Mouse (Mus musculus): ENCODE data around the gene Slamf7. TPM values are rescaled to one million over a fixed set of nuclear protein-coding genes. Genes with fewer than 3 reads are reported as not detected.

Slamf7 gene
- polyA plus RNA-seq, 1 experiment from 2014 or later = 0.29 TPM

DNA sequence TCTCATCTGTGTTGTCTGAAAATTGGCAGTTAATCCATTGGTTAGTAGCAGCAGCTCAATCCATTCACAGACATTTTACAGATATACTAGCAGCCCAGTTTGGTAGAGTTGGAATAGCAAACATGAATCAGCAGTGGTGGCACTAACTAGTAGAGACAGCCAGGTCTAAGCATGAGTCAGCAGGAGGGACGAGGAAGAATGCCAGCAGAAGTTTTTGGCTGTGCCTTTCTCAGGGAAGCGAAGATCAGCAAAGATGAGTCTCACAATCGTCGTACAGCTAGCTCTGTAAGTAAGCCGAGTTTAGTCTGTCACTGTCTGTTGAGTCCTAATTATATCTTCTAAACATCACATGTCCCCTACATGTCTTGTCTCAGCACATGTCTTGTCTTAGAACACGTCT lies 13.5 kb upstream of the Slamf7 start:
- no peak for ATAC-seq (ENCODE audit: borderline replicate concordance, extremely low read depth, low FRiP score, low TSS enrichment)

DNA sequence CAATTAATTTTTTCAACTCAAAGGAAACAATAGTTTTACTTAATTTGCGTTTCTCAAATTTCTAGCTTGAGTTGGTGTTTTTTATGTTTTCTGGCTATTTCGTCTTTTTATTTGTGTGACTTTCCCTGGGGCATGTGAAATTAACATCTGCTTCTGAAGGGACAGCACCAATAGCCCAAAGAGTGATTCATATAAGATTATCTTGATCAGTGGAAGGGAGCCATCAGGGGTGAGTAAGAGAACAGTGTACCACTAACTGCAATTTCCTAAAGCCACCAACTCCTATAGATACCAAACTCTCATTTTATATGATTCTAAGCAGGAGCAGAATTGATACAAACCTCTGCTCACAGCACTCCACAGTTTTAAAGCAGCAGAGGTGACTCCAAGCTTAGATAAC lies 10.9 kb upstream of the Slamf7 start:
- Histone ChIP-seq H3K9ac (no peak overlapping the region), H3K9me3 (no peaks in the 10 kb centered on the region), H3K4me3 (no peak overlapping the region), H3K4me2 (no peak overlapping the region), H3K27me3 (no peaks in the 10 kb centered on the region), H3K4me1 (no peaks in the 10 kb centered on the region), H3K27ac (no peak overlapping the region), H3K36me3 (no peaks in the 10 kb centered on the region)
- WGBS = 90% methylated on average over 2 of the region's 2 CpGs
- no peak for ATAC-seq (ENCODE audit: borderline replicate concordance, extremely low read depth, low FRiP score, low TSS enrichment)

More for the DNA sequence above, 13.5 kb upstream of the Slamf7 start:
- Histone ChIP-seq H3K27ac (no peak overlapping the region), H3K4me1 (no peaks in the 10 kb centered on the region), H3K27me3 (no peaks in the 10 kb centered on the region), H3K9ac (no peak overlapping the region), H3K9me3 (no peaks in the 10 kb centered on the region), H3K36me3 (no peaks in the 10 kb centered on the region), H3K4me3 (no peak overlapping the region), H3K4me2 (no peak overlapping the region)
- WGBS = 79% methylated on average over 6 of the region's 6 CpGs

DNA sequence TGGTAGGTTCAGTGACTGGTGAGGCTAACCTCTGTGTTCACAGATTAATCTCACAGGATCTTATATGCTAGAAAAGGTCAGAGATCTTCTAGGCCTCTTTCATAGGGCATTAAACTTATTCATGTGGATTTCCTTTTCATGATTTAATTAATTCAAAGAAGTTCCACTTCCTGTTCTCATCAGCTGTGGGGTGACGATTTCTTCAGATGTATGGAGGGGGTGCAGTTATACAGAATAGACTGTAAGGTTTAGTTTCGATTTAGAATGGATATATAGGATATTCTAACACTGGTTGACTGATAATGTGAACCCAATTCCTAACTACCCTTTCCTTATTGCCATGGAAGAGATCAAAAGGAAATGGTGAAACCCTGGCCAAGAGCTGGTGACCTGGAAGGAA lies 8.6 kb upstream of the Slamf7 start:
- H3K9me3 ChIP-seq = no peaks in the 10 kb centered on the region
- no peaks in the 10 kb centered on the region for H3K27me3 ChIP-seq
- H3K27ac ChIP-seq = no peak overlapping the region
- no peak overlapping the region for H3K4me3 ChIP-seq
- WGBS = 75% methylated on average over 2 of the region's 2 CpGs
- H3K4me1 ChIP-seq = no peaks in the 10 kb centered on the region
- H3K4me2 ChIP-seq = no peak overlapping the region
- H3K9ac ChIP-seq = no peak overlapping the region
- no peaks in the 10 kb centered on the region for H3K36me3 ChIP-seq
- no peak for ATAC-seq (ENCODE audit: borderline replicate concordance, extremely low read depth, low FRiP score, low TSS enrichment)

DNA sequence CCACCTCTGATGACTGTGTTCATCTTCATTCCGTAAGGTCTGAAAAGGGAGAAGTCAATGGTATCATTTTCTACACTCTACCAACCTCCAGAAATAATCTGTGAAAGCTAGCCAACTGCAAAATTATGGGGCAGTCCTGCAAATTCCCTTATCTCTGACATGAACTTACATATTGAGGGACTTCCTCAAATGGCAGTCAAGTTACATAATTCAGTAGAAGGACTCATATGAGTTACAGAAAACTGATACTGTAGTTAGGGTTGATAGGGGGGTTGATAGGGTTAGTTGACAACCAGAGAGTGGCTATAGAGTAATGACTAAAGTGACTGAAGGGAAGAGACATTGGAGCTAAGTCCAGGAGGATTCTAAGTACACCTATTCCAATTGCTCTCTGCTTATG lies 7.6 kb upstream of the Slamf7 start:
- ATAC-seq (ENCODE audit: borderline replicate concordance, extremely low read depth, low FRiP score, low TSS enrichment) = no peak
- no peak overlapping the region for H3K4me2 ChIP-seq

DNA sequence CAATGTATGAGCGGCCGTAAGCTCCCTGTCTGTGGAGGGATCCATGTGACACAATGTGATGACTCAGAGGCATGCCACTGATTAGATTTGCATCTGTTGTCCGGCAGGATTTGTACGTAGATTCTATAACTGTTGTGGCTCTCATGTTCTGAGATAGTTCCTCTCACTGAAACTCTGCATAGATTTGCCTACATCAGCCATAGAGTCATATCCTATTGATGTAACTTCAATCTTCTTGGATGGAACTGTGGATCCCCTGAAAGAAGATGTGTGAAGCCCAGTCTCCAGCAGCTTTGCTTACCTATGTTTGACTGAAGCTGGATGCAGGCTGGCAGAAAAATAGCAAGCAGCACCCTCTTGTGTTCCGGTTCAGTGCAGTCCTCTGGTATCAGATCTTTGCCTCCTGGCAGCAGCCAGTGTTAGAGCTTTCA lies 5.7 kb upstream of the Slamf7 start:
- Histone ChIP-seq H3K4me3 (no peak overlapping the region), H3K9me3 (no peaks in the 10 kb centered on the region), H3K27ac (no peak overlapping the region), H3K9ac (no peak overlapping the region), H3K27me3 (no peaks in the 10 kb centered on the region), H3K4me2 (no peak overlapping the region), H3K4me1 (no peaks in the 10 kb centered on the region), H3K36me3 (no peaks in the 10 kb centered on the region)
- 42% methylated on average over 5 of the region's 5 CpGs for WGBS
- ATAC-seq (ENCODE audit: borderline replicate concordance, extremely low read depth, low FRiP score, low TSS enrichment) = no peak

More for the DNA sequence above, 7.6 kb upstream of the Slamf7 start:
- Histone ChIP-seq H3K4me1 (no peaks in the 10 kb centered on the region), H3K36me3 (no peaks in the 10 kb centered on the region), H3K27ac (no peak overlapping the region), H3K27me3 (no peaks in the 10 kb centered on the region), H3K4me3 (no peak overlapping the region), H3K9ac (no peak overlapping the region), H3K9me3 (no peaks in the 10 kb centered on the region)
- 87% methylated on average over 1 of the region's 1 CpGs for WGBS

DNA sequence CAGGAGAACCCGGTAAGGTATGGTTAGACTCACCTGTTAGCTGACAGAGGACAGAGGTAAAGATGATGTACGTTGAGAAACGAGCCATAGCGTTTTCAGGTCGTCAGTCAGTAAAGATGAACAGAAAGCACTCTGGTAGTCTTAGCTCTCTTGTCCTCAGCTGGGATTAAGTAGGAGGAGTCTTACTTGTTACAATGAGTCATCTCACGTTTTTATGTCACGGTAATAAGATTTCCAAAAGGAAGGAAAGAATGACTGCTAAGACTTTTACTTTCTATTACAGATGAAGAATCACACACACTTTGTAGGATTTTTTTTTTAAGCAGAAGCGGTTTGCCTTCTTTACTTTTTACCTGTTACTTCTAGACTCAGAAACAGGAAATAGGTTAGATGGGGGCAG lies 4.0 kb downstream of the Slamf7 start:
- no peak overlapping the region for H3K4me3 ChIP-seq
- H3K27me3 ChIP-seq = no peaks in the 10 kb centered on the region
- H3K36me3 ChIP-seq = no peaks in the 10 kb centered on the region
- no peak for ATAC-seq (ENCODE audit: borderline replicate concordance, extremely low read depth, low FRiP score, low TSS enrichment)
- no peak overlapping the region for H3K27ac ChIP-seq
- H3K4me1 ChIP-seq = no peaks in the 10 kb centered on the region
- H3K9ac ChIP-seq = no peak overlapping the region
- WGBS = 73% methylated on average over 8 of the region's 8 CpGs
- H3K4me2 ChIP-seq = no peak overlapping the region
- no peaks in the 10 kb centered on the region for H3K9me3 ChIP-seq

DNA sequence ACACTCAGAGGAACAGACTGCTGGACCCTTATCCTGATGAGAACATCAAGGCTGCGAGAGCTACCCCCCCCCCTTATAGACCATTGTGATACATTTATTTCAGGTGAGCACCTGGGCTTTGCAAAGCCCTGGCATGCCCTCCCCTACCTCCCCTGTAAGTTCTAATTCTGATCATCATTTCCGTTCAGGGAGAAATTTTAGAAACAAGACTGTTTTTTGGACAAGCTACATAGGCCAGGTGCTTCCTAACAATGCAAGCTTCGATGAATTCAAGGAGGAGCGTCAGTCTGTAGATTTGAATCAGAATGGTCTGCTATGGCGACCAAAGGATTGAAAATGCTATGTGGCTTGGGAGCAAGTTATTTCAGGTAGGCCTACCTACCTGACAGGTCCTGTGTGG lies 5.1 kb downstream of the Slamf7 start:
- Histone ChIP-seq H3K9me3 (no peaks in the 10 kb centered on the region), H3K4me3 (no peak overlapping the region), H3K36me3 (no peaks in the 10 kb centered on the region), H3K4me1 (no peaks in the 10 kb centered on the region), H3K27ac (no peak overlapping the region), H3K9ac (no peak overlapping the region), H3K27me3 (no peaks in the 10 kb centered on the region), H3K4me2 (no peak overlapping the region)
- no peak for ATAC-seq (ENCODE audit: borderline replicate concordance, extremely low read depth, low FRiP score, low TSS enrichment)
- 85% methylated on average over 5 of the region's 5 CpGs for WGBS

DNA sequence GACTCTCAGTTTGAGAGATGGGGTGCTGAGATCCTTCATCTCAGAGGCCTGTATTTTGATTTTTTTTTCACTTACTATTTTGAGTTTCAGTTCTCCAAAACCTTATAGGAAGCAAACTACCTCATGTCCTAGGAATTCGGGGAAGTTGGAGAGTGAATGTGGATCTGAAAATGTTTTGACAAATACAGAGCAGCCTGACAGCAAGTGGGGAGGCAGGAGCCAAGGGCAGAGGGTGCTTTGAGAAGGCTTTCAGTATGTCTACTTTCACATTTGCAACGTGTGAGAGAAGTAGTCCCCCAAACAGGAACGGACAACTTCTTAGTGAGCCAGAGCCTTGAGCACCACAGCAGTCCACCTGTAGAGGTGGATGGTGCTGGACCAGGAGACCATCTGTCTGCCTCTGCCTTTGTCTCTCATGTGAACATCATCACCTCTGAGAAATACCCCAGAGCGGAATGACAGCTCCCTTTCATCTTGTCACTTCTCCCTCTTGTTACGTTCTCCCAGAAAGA lies 6.3 kb downstream of the Slamf7 start:
- 62% methylated on average over 5 of the region's 5 CpGs for WGBS
- no peak overlapping the region for H3K4me3 ChIP-seq
- H3K4me1 ChIP-seq = no peaks in the 10 kb centered on the region
- H3K27ac ChIP-seq = no peak overlapping the region
- no peaks in the 10 kb centered on the region for H3K27me3 ChIP-seq
- H3K9me3 ChIP-seq = no peaks in the 10 kb centered on the region
- H3K9ac ChIP-seq = no peak overlapping the region
- no peaks in the 10 kb centered on the region for H3K36me3 ChIP-seq
- no peak overlapping the region for H3K4me2 ChIP-seq
- no peak for ATAC-seq (ENCODE audit: borderline replicate concordance, extremely low read depth, low FRiP score, low TSS enrichment)

DNA sequence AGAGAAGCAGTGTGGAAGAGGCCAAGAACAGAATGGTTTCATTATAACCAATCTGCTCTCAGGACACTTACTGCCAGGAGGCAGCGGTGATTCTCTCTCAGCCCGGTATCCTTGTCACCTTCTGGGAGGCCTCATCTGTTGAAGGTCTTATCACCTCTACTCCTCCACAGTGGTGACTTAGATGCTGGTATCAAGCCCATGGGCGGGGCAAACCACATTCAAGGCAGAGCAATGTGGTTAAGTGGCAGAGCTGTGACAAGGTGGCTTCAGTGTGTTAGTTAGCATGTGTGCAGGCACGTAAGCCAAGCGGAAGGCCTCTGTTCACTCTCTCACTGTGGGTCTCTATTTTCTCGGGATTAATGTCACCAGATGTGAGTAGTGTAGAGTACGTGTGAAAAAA lies 9.2 kb downstream of the Slamf7 start:
- ATAC-seq (ENCODE audit: borderline replicate concordance, extremely low read depth, low FRiP score, low TSS enrichment) = no peak
- Histone ChIP-seq H3K4me2 (no peak overlapping the region), H3K4me3 (no peak overlapping the region), H3K9me3 (no peaks in the 10 kb centered on the region), H3K27me3 (no peaks in the 10 kb centered on the region), H3K9ac (no peak overlapping the region), H3K27ac (no peak overlapping the region), H3K36me3 (no peaks in the 10 kb centered on the region), H3K4me1 (no peaks in the 10 kb centered on the region)
- 65% methylated on average over 7 of the region's 7 CpGs for WGBS

DNA sequence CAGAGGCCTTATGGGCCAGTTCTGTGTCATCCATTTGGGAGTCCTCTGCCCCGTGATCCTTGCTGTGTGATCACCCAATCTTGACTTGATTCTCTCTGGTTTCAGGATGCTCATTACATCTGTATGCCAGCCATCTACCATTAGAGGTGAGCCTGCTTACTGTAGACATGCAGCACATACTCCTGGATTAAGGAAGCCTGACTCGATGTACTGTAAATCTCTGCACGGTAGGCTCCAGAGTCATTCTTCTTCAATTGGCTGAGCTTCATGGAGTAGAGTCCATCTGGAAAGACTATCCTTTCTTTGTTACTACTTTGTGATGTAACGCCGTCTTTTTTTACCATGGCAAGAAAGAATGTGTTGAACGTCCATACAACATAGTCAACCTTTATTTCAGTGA lies 12.0 kb downstream of the Slamf7 start:
- H3K9ac ChIP-seq = no peak overlapping the region
- H3K4me2 ChIP-seq = no peak overlapping the region
- no peak overlapping the region for H3K27ac ChIP-seq
- no peaks in the 10 kb centered on the region for H3K27me3 ChIP-seq
- ATAC-seq (ENCODE audit: borderline replicate concordance, extremely low read depth, low FRiP score, low TSS enrichment) = no peak
- no peaks in the 10 kb centered on the region for H3K9me3 ChIP-seq
- H3K36me3 ChIP-seq = no peaks in the 10 kb centered on the region
- H3K4me1 ChIP-seq = no peaks in the 10 kb centered on the region
- WGBS = 85% methylated on average over 6 of the region's 6 CpGs
- H3K4me3 ChIP-seq = no peak overlapping the region

DNA sequence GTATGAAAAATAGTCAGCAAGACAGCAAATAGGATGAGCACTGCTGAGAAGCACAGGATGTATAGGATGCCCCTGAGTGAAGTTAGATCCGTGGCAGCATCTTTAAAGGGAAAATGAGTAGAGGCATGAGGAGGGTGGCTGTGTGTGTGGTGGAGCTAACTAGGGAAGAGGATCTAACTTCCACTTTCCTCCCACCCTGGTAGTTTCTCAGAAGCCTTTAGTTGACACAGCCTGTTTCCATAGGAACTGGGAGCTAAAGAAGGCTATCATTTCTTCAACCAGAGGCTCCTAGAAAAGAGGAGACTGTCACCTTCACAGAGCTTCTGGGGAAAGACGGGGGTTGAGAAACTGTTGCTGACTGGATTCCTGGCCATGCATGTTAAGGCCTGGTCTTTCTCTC lies 14.1 kb downstream of the Slamf7 start:
- Histone ChIP-seq H3K4me3 (no peak overlapping the region), H3K36me3 (no peaks in the 10 kb centered on the region), H3K9ac (no peak overlapping the region), H3K27ac (no peak overlapping the region), H3K9me3 (no peaks in the 10 kb centered on the region), H3K27me3 (no peaks in the 10 kb centered on the region), H3K4me1 (no peaks in the 10 kb centered on the region), H3K4me2 (no peak overlapping the region)
- ATAC-seq (ENCODE audit: borderline replicate concordance, extremely low read depth, low FRiP score, low TSS enrichment) = no peak
- 61% methylated on average over 2 of the region's 2 CpGs for WGBS

DNA sequence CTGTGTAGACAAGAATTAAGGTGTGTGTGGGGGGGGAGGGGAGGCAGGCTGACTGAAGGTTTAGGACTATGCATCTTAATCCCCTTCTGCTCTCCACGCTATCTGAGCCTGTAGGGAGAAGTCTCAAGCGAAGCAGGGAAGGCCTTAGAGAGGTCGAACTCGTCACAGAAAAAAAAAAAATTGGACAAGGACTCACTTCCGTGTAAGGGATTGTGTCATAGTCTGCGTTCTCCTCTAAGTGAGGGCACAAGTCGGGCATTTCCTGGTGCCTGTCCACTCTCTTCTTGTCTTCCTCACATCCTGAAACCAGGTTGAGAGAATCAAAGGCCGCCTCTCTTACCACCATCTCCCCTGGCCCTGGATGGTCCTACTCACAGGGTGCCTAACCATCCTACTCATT lies 15.7 kb downstream of the Slamf7 start:
- Histone ChIP-seq H3K4me2 (no peak overlapping the region), H3K27ac (no peak overlapping the region), H3K9me3 (no peaks in the 10 kb centered on the region), H3K27me3 (no peaks in the 10 kb centered on the region), H3K36me3 (no peaks in the 10 kb centered on the region), H3K9ac (no peak overlapping the region), H3K4me1 (no peaks in the 10 kb centered on the region), H3K4me3 (no peak overlapping the region)
- no peak for ATAC-seq (ENCODE audit: borderline replicate concordance, extremely low read depth, low FRiP score, low TSS enrichment)
- WGBS = 74% methylated on average over 8 of the region's 8 CpGs

DNA sequence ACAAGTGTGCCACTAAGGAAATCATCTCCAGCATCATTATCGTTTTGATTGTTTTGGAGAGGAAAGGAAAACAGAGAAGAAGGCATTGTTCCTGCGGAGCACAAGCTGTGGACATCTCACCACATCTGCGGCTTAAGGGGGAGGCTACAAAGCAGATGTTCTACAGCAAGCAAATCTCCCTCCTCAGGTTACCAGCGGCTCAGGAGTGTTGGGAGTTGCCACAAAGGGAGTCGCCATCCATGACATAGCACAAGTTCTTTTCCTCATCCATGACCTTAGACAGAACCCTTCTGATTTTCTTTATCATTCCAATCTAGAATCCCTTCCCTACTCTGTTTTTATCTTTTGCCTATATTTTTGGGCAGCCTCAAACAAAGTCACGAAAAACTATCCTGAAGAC lies 17.1 kb downstream of the Slamf7 start:
- Histone ChIP-seq H3K9ac (no peak overlapping the region), H3K4me1 (no peaks in the 10 kb centered on the region), H3K4me2 (no peak overlapping the region), H3K4me3 (no peak overlapping the region), H3K9me3 (no peaks in the 10 kb centered on the region), H3K27ac (no peak overlapping the region), H3K36me3 (no peaks in the 10 kb centered on the region), H3K27me3 (no peaks in the 10 kb centered on the region)
- ATAC-seq (ENCODE audit: borderline replicate concordance, extremely low read depth, low FRiP score, low TSS enrichment) = no peak
- WGBS = 44% methylated on average over 6 of the region's 6 CpGs
